In genomic region chr9:61163671-61164288, GRCm38 (mm10) we compare ENCODE assay signal across 8 mouse cellular contexts.
DNase-seq lines count a peak whose midpoint lies in the region; ATAC-seq and TF ChIP-seq lines count a peak whose summit lies in the region.
"Had no signal": no experiment of that assay in that cellular context is flagged by ENCODE, and none has a peak within 500 bp of the region (broad histone marks: within the 10 kb centered on the region; RNA-seq: fewer than 3 reads in every experiment).

No protein-coding gene starts in this region.

- peak; percentile 74 for ATAC-seq in embryonic facial prominence, embryonic 15.5 days (ENCODE audit: insufficient number of reproducible peaks, low FRiP score, low TSS enrichment, low read depth)
- peak; percentile 50; the same call in 1 of the 2 replicates for ATAC-seq in kidney, embryonic 14.5 days (ENCODE audit: low FRiP score, low TSS enrichment)
- ATAC-seq in megakaryocyte, adult 5-6 weeks (ENCODE audit: poor library complexity, severe bottlenecking) = peak; percentile 24; the same call in 1 of the 2 replicates
- no peak for ATAC-seq in liver, embryonic 12.5 days

- peak overlapping the region; percentile 31 for H3K4me2 ChIP-seq in embryonic facial prominence, embryonic 15.5 days (replicated peaks)
- H3K4me2 ChIP-seq in kidney, embryonic 14.5 days (replicated peaks; ENCODE audit: low read depth, low read length) = no peak overlapping the region
- H3K4me2 ChIP-seq in liver, embryonic 12.5 days = no peak overlapping the region

- H3K4me3 ChIP-seq in lung, adult 2 months (replicated peaks; ENCODE audit: extremely low read depth, low read depth, low read length) = no peak overlapping the region
- no peak overlapping the region for H3K4me3 ChIP-seq in embryonic facial prominence, embryonic 15.5 days (replicated peaks)
- H3K4me3 ChIP-seq in kidney, embryonic 14.5 days (ENCODE audit: low read length) = no peak overlapping the region
- H3K4me3 ChIP-seq in liver, embryonic 12.5 days = no peak overlapping the region

- no peak overlapping the region for H3K9ac ChIP-seq in embryonic facial prominence, embryonic 15.5 days
- H3K9ac ChIP-seq in kidney, embryonic 14.5 days (ENCODE audit: low read depth, low read length) = no peak overlapping the region
- H3K9ac ChIP-seq in liver, embryonic 12.5 days = no peak overlapping the region

- TF ChIP-seq CTCF in lung, adult 2 months (IDR thresholded peaks at IDR 0.05; ENCODE audit: insufficient read depth, low read length) = no peak

- peak overlapping the region; percentile 63 for H3K27ac ChIP-seq in embryonic facial prominence, embryonic 15.5 days (replicated peaks)
- H3K27ac ChIP-seq in kidney, embryonic 14.5 days (ENCODE audit: low read depth, low read length) = peak overlapping the region; percentile 70; the same call in 1 of the 2 replicates
- H3K27ac ChIP-seq in liver, embryonic 12.5 days = no peak overlapping the region

- H3K4me1 ChIP-seq in lung, adult 2 months (ENCODE audit: control insufficient read depth, insufficient read depth, low read length) = peaks cover 14% of the 10 kb centered on the region
- H3K4me1 ChIP-seq in embryonic facial prominence, embryonic 15.5 days = peaks cover 33% of the 10 kb centered on the region
- peaks cover 31% of the 10 kb centered on the region; the same call in 1 of the 2 replicates for H3K4me1 ChIP-seq in kidney, embryonic 14.5 days (ENCODE audit: control insufficient read depth, insufficient read depth, low read length)
- H3K4me1 ChIP-seq in liver, embryonic 12.5 days = no peaks in the 10 kb centered on the region

- no peak for TF ChIP-seq POLR2A in lung, adult 2 months (IDR thresholded peaks at IDR 0.05; ENCODE audit: borderline replicate concordance, extremely low read depth, low read depth, low read length)

- 53% methylated on average over 19 of the region's 19 CpGs for WGBS in lung, adult 2 months
- WGBS in embryonic facial prominence, embryonic 15.5 days = 12% methylated on average over 19 of the region's 19 CpGs
- WGBS in kidney, embryonic 14.5 days = 32% methylated on average over 19 of the region's 19 CpGs
- WGBS in liver, embryonic 12.5 days (ENCODE audit: insufficient replicate concordance) = 70% methylated on average over 19 of the region's 19 CpGs

- H3K27me3 ChIP-seq in embryonic facial prominence, embryonic 15.5 days = peaks cover 77% of the 10 kb centered on the region
- no peaks in the 10 kb centered on the region for H3K27me3 ChIP-seq in kidney, embryonic 14.5 days (ENCODE audit: control insufficient read depth, insufficient read depth, low read length)
- H3K27me3 ChIP-seq in liver, embryonic 12.5 days (replicated peaks) = peaks cover 5% of the 10 kb centered on the region; the same call in 1 of the 2 replicates

- peak; percentile 54 to 72 for DNase-seq in lung, adult 18-20 months
- DNase-seq in lung, adult 2 months = no peak
- DNase-seq in left cerebral cortex, adult 18-20 months (ENCODE audit: low spot score in 2 of 2) = no peak
- DNase-seq: cerebellum, adult 8-10 months had no signal

- no peaks in the 10 kb centered on the region for H3K9me3 ChIP-seq in embryonic facial prominence, embryonic 15.5 days (replicated peaks)
- H3K9me3 ChIP-seq in kidney, embryonic 14.5 days (ENCODE audit: control insufficient read depth, low read length) = no peaks in the 10 kb centered on the region
- H3K9me3 ChIP-seq in liver, embryonic 12.5 days (replicated peaks) = no peaks in the 10 kb centered on the region

- H3K36me3 ChIP-seq in embryonic facial prominence, embryonic 15.5 days = no peaks in the 10 kb centered on the region
- no peaks in the 10 kb centered on the region for H3K36me3 ChIP-seq in kidney, embryonic 14.5 days (ENCODE audit: control insufficient read depth, insufficient read depth, low read length)
- no peaks in the 10 kb centered on the region for H3K36me3 ChIP-seq in liver, embryonic 12.5 days

Comparison
In these comparisons a context has a peak if more than half of its experiments do, and no peak if none do; other contexts are left out.
1. DNase-seq: peak in lung, adult 18-20 months (2 of 2); none in lung, adult 2 months (single experiment) and left cerebral cortex, adult 18-20 months (0 of 2).